Mouse (Mus musculus) forebrain, embryonic 11.5 days (tissue): ENCODE measurements at regions not wholly inside any gene's neighbourhood (a gene's known extent, or its start where the extent isn't known, plus 50 kb on each side); places are given as distances from the start of the nearest gene placed in this dataset.
"Not testable (repeated sequence)": the region's sequence is repeated elsewhere in the genome, so short reads cannot be mapped to it uniquely, and the experiment has no call there.

ENCODE experiments used
- ATAC-seq: fragments of 200-750 bp; cut with Nextera tagmentation; replicated peaks from 2 replicates; pipeline ENCODE4 v1.8.0; 2017; ENCODE audit warnings: moderate TSS enrichment; ENCODE audit not compliant: low FRiP score
- DNase-seq: peaks from one replicate; pipeline ENCODE4 v3.0.0-alpha.2; 2017; ENCODE audit warnings: low spot score
- H3K27ac ChIP-seq: fragments of 300-500 bp; sonication (generic); 2 replicates; pipeline ENCODE4 v1.5.1; 2014; ENCODE audit warnings: low read depth, low read length
- H3K27me3 ChIP-seq: fragments of 300-500 bp; sonication (generic); 2 replicates; pipeline ENCODE4 v1.6.1; 2014; ENCODE audit warnings: mild to moderate bottlenecking, low read length, mixed read lengths; ENCODE audit not compliant: control insufficient read depth, insufficient read depth
- H3K36me3 ChIP-seq: fragments of 300-500 bp; sonication (generic); 2 replicates; pipeline ENCODE4 v1.6.1; 2014; ENCODE audit warnings: mild to moderate bottlenecking, low read length, moderate library complexity, mixed read lengths; ENCODE audit not compliant: control insufficient read depth, insufficient read depth
- H3K4me1 ChIP-seq: fragments of 300-500 bp; sonication (generic); replicated peaks from 2 replicates; pipeline ENCODE4 v1.6.1; 2014; ENCODE audit warnings: low read length, mixed read lengths; ENCODE audit not compliant: control insufficient read depth, insufficient read depth
- H3K4me2 ChIP-seq: fragments of 300-500 bp; sonication (generic); 2 replicates; pipeline ENCODE4 v1.6.1; 2014; ENCODE audit warnings: low read depth, mild to moderate bottlenecking, low read length, moderate library complexity, mixed read lengths; ENCODE audit not compliant: severe bottlenecking
- H3K4me3 ChIP-seq: fragments of 300-500 bp; sonication (generic); 2 replicates; pipeline ENCODE4 v1.5.1; 2014; ENCODE audit warnings: low read depth, low read length
- H3K9ac ChIP-seq: fragments of 300-500 bp; sonication (generic); 2 replicates; pipeline ENCODE4 v1.6.1; 2014; ENCODE audit warnings: low read length
- H3K9me3 ChIP-seq: fragments of 300-500 bp; sonication (generic); 2 replicates; pipeline ENCODE4 v1.6.1; 2016; ENCODE audit warnings: low read length, mixed read lengths; ENCODE audit not compliant: control insufficient read depth
- WGBS: fragments of 180-500 bp; shearing (Covaris S2); extraction: QIAGEN DNeasy Blood & Tissue Kit; methylation state at CpG from one replicate; pipeline ENCODE4 v1.1.7; 2014; 5-methylcytosine and 5-hydroxymethylcytosine counted together

GRCm38 (mm10) chr5:18456196-18456595, 96.0 kb upstream of the Gnai1 start:
- Histone ChIP-seq H3K4me2 (no peak overlapping the region), H3K4me3 (no peak overlapping the region), H3K27ac (no peak overlapping the region), H3K9me3 (no peaks in the 10 kb centered on the region), H3K27me3 (no peaks in the 10 kb centered on the region), H3K4me1 (no peaks in the 10 kb centered on the region), H3K9ac (no peak overlapping the region), H3K36me3 (no peaks in the 10 kb centered on the region)
- no peak for ATAC-seq
- no peak for DNase-seq
- WGBS = 85% methylated on average over 1 of the region's 1 CpGs

- H3K4me3 ChIP-seq, H3K9me3 ChIP-seq, H3K4me2 ChIP-seq, DNase-seq, ATAC-seq, H3K27me3 ChIP-seq, H3K4me1 ChIP-seq, H3K27ac ChIP-seq, H3K9ac ChIP-seq, H3K36me3 ChIP-seq: not testable (repeated sequence)
- 54% methylated on average over 6 of the region's 6 CpGs for WGBS
Measured at GRCm38 (mm10) chr5:18452871-18453757, 93.0 kb upstream of the Gnai1 start.

GRCm38 (mm10) chr5:18449261-18449660, 89.1 kb upstream of the Gnai1 start:
- Histone ChIP-seq H3K4me3 (no peak overlapping the region), H3K4me1 (no peaks in the 10 kb centered on the region), H3K9me3 (no peaks in the 10 kb centered on the region), H3K9ac (no peak overlapping the region), H3K27me3 (no peaks in the 10 kb centered on the region), H3K4me2 (no peak overlapping the region), H3K27ac (no peak overlapping the region), H3K36me3 (no peaks in the 10 kb centered on the region)
- ATAC-seq = no peak
- no peak for DNase-seq
- WGBS = 86% methylated on average over 3 of the region's 3 CpGs

- DNase-seq (no peak), ATAC-seq (no peak)
- Histone ChIP-seq H3K27me3 (no peaks in the 10 kb centered on the region), H3K27ac (no peak overlapping the region), H3K9ac (no peak overlapping the region), H3K36me3 (no peaks in the 10 kb centered on the region), H3K4me3 (no peak overlapping the region), H3K4me2 (no peak overlapping the region), H3K9me3 (no peaks in the 10 kb centered on the region), H3K4me1 (no peaks in the 10 kb centered on the region)
- WGBS = 95% methylated on average over 5 of the region's 5 CpGs
Measured at GRCm38 (mm10) chr5:18448330-18448670, 88.1 kb upstream of the Gnai1 start.

- ATAC-seq (no peak), DNase-seq (no peak)
- 90% methylated on average over 14 of the region's 14 CpGs for WGBS
- Histone ChIP-seq H3K4me2 (no peak overlapping the region), H3K4me1 (no peaks in the 10 kb centered on the region), H3K27me3 (no peaks in the 10 kb centered on the region), H3K36me3 (no peaks in the 10 kb centered on the region), H3K9ac (no peak overlapping the region), H3K4me3 (no peak overlapping the region), H3K27ac (no peak overlapping the region), H3K9me3 (no peaks in the 10 kb centered on the region)
Measured at GRCm38 (mm10) chr5:18447665-18448329, 87.6 kb upstream of the Gnai1 start.

GRCm38 (mm10) chr5:18445969-18446368, 85.8 kb upstream of the Gnai1 start:
- DNase-seq = peak; percentile 70
- 29% methylated on average over 8 of the region's 8 CpGs for WGBS
- peak; percentile 77 for ATAC-seq

GRCm38 (mm10) chr5:18439986-18440385, 79.8 kb upstream of the Gnai1 start:
- DNase-seq (no peak), ATAC-seq (no peak)
- no peaks in the 10 kb centered on the region for H3K36me3 ChIP-seq
- H3K27me3 ChIP-seq = no peaks in the 10 kb centered on the region
- H3K4me3 ChIP-seq = no peak overlapping the region
- no peak overlapping the region for H3K9ac ChIP-seq
- 89% methylated on average over 4 of the region's 4 CpGs for whole genome bisulfite sequencing
- no peak overlapping the region for H3K27ac ChIP-seq
- H3K4me2 ChIP-seq = no peak overlapping the region
- no peaks in the 10 kb centered on the region for H3K4me1 ChIP-seq
- H3K9me3 ChIP-seq = no peaks in the 10 kb centered on the region

More at GRCm38 (mm10) chr5:18445969-18446368, 85.8 kb upstream of the Gnai1 start:
- no peak overlapping the region for H3K27ac ChIP-seq
- H3K9me3 ChIP-seq = no peaks in the 10 kb centered on the region
- H3K9ac ChIP-seq = no peak overlapping the region
- no peaks in the 10 kb centered on the region for H3K27me3 ChIP-seq
- H3K4me2 ChIP-seq = no peak overlapping the region
- no peaks in the 10 kb centered on the region for H3K36me3 ChIP-seq
- H3K4me3 ChIP-seq = no peak overlapping the region
- no peaks in the 10 kb centered on the region for H3K4me1 ChIP-seq

- H3K27ac ChIP-seq = no peak overlapping the region
- ATAC-seq (no peak), DNase-seq (no peak)
- no peaks in the 10 kb centered on the region for H3K4me1 ChIP-seq
- H3K9me3 ChIP-seq = no peaks in the 10 kb centered on the region
- no peaks in the 10 kb centered on the region for H3K27me3 ChIP-seq
- no peak overlapping the region for H3K9ac ChIP-seq
- no peak overlapping the region for H3K4me3 ChIP-seq
- H3K4me2 ChIP-seq = no peak overlapping the region
- no peaks in the 10 kb centered on the region for H3K36me3 ChIP-seq
- 90% methylated on average over 1 of the region's 1 CpGs for WGBS
Measured at GRCm38 (mm10) chr5:18439281-18439680, 79.1 kb upstream of the Gnai1 start.
